Mouse (Mus musculus) layer of hippocampus, adult 6 months (tissue): ENCODE measurements around the gene Olfr558. TPM values are rescaled to one million over a fixed set of nuclear protein-coding genes. Genes with fewer than 3 reads are reported as not detected.

ENCODE experiments used
- long read RNA-seq, 2 experiments: library from polyadenylated mRNA; unstranded; transcript quantifications; one replicate each; pipeline ENCODE4 v2.0.0; 2019 to 2020
- polyA plus RNA-seq: library from polyadenylated mRNA; unstranded; fragments of <200 nt; fragmentation: Nextera tagmentation; gene quantifications from 2 replicates; pipeline ENCODE4 v1.2.3, GENCODE M21; 2021

Olfr558 gene
- polyA plus RNA-seq: 0.10 and 0.13 TPM in 2 replicates
- long read RNA-seq, experiment 1, partial matches to known transcripts: 0 of 1 reads
- long read RNA-seq, experiment 1, other reads (novel, unspliced or antisense): 0 of 1 reads
- long read RNA-seq, experiment 2, partial matches to known transcripts: 0 of 2 reads
- long read RNA-seq, experiment 2, other reads (novel, unspliced or antisense): 1 of 2 reads

GRCm38 (mm10) chr7:102701915-102702314 lies at the start of gene Olfr558:
TSS of gene Olfr558 (plus strand) at chr7:102702215.

DNA sequence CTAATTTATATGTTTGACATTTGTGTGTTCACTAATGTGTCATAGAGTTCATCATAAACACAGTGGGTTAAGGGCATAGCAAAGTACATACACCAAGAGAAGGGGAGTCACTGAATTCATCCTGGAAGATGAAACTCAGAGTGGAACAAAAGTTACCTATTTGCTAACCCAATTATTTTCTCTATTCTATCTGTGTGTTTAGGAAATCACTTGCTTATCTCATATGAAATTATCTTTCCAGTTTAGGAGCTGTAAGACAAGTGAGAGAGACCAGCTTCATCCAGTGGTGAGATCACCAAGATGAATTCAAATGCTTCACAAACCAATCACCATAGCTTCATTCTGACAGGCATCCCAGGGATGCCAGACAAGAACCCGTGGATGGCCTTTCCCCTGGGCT lies 43.5 kb upstream of the Olfr558 start, which contains the start of gene Olfr555:
TSS of gene Olfr555 (plus strand) at position 301 of the 400 bp plus-strand sequence.

GRCm38 (mm10) chr7:102664599-102664998 lies 37.4 kb upstream of the Olfr558 start, which contains the start of gene Olfr556:
TSS of gene Olfr556 (plus strand) at chr7:102664899.

DNA sequence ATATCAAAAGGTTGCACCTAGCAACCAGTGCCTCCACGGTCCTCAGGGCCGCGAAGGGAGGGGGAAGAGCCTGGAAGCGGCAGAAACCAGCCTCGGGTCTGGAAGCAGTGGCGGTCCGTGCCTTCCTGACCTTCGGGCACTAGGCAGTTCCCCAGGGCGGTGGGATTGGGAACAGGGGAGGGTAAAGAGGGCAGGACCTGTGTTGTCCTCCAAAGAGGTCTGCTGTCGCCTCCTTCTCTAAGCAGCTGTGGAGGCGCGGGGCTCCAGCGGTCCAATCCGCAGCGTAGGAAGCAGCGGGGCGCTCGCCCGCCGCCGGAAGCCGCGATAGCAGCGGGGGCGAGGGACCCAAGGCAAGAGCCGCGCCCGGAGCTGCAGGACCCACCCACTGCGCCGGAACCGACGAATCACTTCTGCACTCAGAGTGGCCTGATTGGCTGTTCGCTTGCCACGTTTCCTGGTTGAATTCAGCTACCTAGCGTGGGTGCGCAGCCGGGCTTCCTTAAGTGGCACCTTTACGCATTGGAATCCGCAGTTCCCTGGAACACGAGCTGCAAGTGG lies 15.0 kb upstream of the Olfr558 start, which contains the start of gene Trim68:
TSS of gene Trim68 (minus strand) at position 384 of the 558 bp plus-strand sequence.

DNA sequence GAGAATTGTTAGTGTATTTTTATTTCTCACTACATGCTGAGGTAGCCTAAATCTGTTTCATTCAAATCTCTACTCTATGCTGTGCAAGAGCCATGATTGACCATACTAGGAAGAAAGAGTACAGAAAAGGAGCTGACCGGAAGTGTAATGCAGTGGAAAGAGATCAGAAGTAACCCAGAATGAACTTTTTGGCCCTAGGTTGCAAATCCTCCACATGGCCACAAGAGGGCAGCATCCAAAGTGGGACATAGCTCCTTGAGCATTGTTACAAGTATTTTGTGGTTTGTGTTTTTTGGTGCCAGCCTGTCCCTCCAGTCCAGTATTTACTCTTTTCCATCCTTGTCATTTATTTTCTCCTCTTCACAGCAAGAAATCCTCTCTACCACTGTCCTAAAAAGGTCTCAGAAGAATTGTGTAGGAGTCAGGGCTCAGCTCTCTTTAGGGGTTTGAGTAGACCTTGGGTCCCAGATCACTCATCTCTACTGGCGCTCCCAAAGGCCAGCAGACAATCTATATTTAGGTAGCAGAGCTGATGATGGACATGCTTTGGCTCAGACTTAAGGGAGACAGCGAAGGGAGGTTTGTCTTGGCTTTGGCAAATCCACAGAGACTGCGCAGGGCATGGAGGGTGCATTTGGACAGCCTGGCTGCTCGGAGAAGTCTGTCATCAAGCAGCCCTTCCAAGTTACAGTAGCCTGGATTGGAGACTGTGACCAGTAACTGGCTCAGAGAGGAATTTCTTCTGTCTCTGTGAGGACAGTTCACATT lies 6.5 kb upstream of the Olfr558 start, which contains the start of gene Olfr557:
TSS of gene Olfr557 (plus strand) at position 553 of the 768 bp plus-strand sequence.

GRCm38 (mm10) chr7:102718970-102719369 lies 17.0 kb downstream of the Olfr558 start, which contains the start of gene Olfr33:
TSS of gene Olfr33 (minus strand) at chr7:102719070.

DNA sequence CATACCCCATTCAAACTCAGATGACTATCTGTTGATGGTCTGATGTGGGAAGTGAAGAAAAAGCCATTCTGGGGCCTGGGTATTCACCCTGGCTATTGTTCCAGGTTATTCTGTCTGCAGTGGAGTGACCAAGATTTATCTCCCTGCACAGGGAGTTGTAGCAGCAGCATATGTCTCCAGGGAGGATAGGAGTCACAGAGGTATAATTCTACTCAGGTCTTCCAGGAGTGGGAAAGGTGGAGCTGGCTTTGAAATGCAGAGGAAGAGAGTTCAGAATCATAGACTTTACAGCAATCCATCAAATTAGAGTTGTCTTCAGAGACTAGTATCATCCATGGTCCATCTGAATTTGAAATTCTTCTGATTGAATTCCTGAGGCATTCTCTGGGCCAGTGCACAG lies 25.4 kb downstream of the Olfr558 start, which contains the start of gene Olfr559:
TSS of gene Olfr559 (minus strand) at position 101 of the 400 bp plus-strand sequence.

GRCm38 (mm10) chr7:102759266-102759665 lies 57.3 kb downstream of the Olfr558 start, which contains the start of the genes Olfr560 and Olfr78:
TSS of gene Olfr560 (minus strand) at chr7:102759366.
TSS of gene Olfr78 (minus strand) at chr7:102759471.

Other genes starting within 250 kb of the Olfr558 start
- not detected in 2 replicates for gene Olfr543, start 220.5 kb upstream of the Olfr558 start, polyA plus RNA-seq
- not detected in 2 replicates for gene Olfr544, start 213.9 kb upstream of the Olfr558 start, polyA plus RNA-seq
- not detected in 2 replicates for gene Olfr545, start 202.6 kb upstream of the Olfr558 start, polyA plus RNA-seq
- not detected in 2 replicates for gene Olfr547, start 167.5 kb upstream of the Olfr558 start, polyA plus RNA-seq
- not detected in 2 replicates for gene Olfr548-ps1, start 161.3 kb upstream of the Olfr558 start, polyA plus RNA-seq
- gene Olfr549, start 152.3 kb upstream of the Olfr558 start, polyA plus RNA-seq: not detected in 2 replicates
- 0.54 and 0.67 TPM in 2 replicates for gene Trim21, start 136.7 kb upstream of the Olfr558 start, polyA plus RNA-seq
- gene Olfr550, start 130.8 kb upstream of the Olfr558 start, polyA plus RNA-seq: 1.9 and 2.1 TPM in 2 replicates
- not detected in 2 replicates for gene Olfr551, start 110.3 kb upstream of the Olfr558 start, polyA plus RNA-seq
- not detected in 2 replicates for gene Olfr552, start 104.4 kb upstream of the Olfr558 start, polyA plus RNA-seq
- gene Olfr553, start 84.0 kb upstream of the Olfr558 start, polyA plus RNA-seq: not detected in 2 replicates
- gene Olfr554, start 63.8 kb upstream of the Olfr558 start, polyA plus RNA-seq: not detected in 2 replicates
- gene Olfr555, start 43.4 kb upstream of the Olfr558 start, polyA plus RNA-seq: not detected in 2 replicates
- gene Olfr556, start 37.3 kb upstream of the Olfr558 start, polyA plus RNA-seq: not detected in 2 replicates
- gene Trim68, start 14.9 kb upstream of the Olfr558 start, polyA plus RNA-seq: 2.1 and 2.6 TPM in 2 replicates
- not detected in 2 replicates for gene Olfr557, start 6.3 kb upstream of the Olfr558 start, polyA plus RNA-seq
- gene Olfr33, start 16.9 kb downstream of the Olfr558 start, polyA plus RNA-seq: not detected in 2 replicates
- gene Olfr559, start 25.3 kb downstream of the Olfr558 start, polyA plus RNA-seq: not detected in 2 replicates
- gene Olfr560, start 57.2 kb downstream of the Olfr558 start, polyA plus RNA-seq: not detected in 2 replicates
- not detected in 2 replicates for gene Olfr78, start 57.3 kb downstream of the Olfr558 start, polyA plus RNA-seq
- gene Olfr561, start 69.0 kb downstream of the Olfr558 start, polyA plus RNA-seq: not detected in 2 replicates
- gene Olfr564, start 101.3 kb downstream of the Olfr558 start, polyA plus RNA-seq: not detected in 2 replicates
- not detected in 2 replicates for gene Olfr566, start 156.6 kb downstream of the Olfr558 start, polyA plus RNA-seq
- gene Olfr568, start 174.9 kb downstream of the Olfr558 start, polyA plus RNA-seq: not detected in 2 replicates
- not detected in 2 replicates for gene Olfr569, start 188.7 kb downstream of the Olfr558 start, polyA plus RNA-seq
- gene Olfr570, start 192.4 kb downstream of the Olfr558 start, polyA plus RNA-seq: 0.23 TPM in 1 of 2 replicates, not detected in the other
- gene Olfr571, start 215.3 kb downstream of the Olfr558 start, polyA plus RNA-seq: not detected in 2 replicates
- gene Olfr572, start 222.2 kb downstream of the Olfr558 start, polyA plus RNA-seq: not detected in 2 replicates
- gene Olfr573-ps1, start 240.4 kb downstream of the Olfr558 start, polyA plus RNA-seq: not detected in 2 replicates
- not detected in 2 replicates for gene Olfr574, start 246.3 kb downstream of the Olfr558 start, polyA plus RNA-seq